Mouse (Mus musculus) embryonic facial prominence, embryonic 11.5 days (tissue): ENCODE results near the gene Il1rap. TPM values are rescaled to one million over a fixed set of nuclear protein-coding genes. Genes with fewer than 3 reads are reported as not detected.

ENCODE experiments used
- ATAC-seq: fragments of 200-750 bp; cut with Nextera tagmentation; replicated peaks from 2 replicates; pipeline ENCODE4 v1.8.0; 2017; ENCODE audit warnings: low read depth; ENCODE audit not compliant: insufficient number of reproducible peaks, low FRiP score, low TSS enrichment
- DNase-seq: peaks from one replicate; pipeline ENCODE4 v3.0.0-alpha.2; 2015; ENCODE audit warnings: low spot score
- H3K27ac ChIP-seq: fragments of 300-500 bp; sonication (generic); replicated peaks from 2 replicates; pipeline ENCODE4 v1.5.1; 2014; ENCODE audit warnings: mild to moderate bottlenecking, low read depth, low read length, control low read depth
- H3K27me3 ChIP-seq: fragments of 300-500 bp; sonication (generic); 2 replicates; pipeline ENCODE4 v1.6.1; 2014; ENCODE audit warnings: mild to moderate bottlenecking, low read length, moderate library complexity, mixed read lengths; ENCODE audit not compliant: control insufficient read depth, insufficient read depth
- H3K36me3 ChIP-seq: fragments of 300-500 bp; sonication (generic); replicated peaks from 2 replicates; pipeline ENCODE4 v1.6.1; 2014; ENCODE audit warnings: low read depth, mild to moderate bottlenecking, low read length, moderate library complexity, mixed read lengths; ENCODE audit not compliant: control insufficient read depth, insufficient read depth
- H3K4me1 ChIP-seq: fragments of 300-500 bp; sonication (generic); 2 replicates; pipeline ENCODE4 v1.6.1; 2014; ENCODE audit warnings: low read length, mixed read lengths; ENCODE audit not compliant: control insufficient read depth, insufficient read depth
- H3K4me2 ChIP-seq: fragments of 300-500 bp; sonication (generic); 2 replicates; pipeline ENCODE4 v1.6.1; 2014; ENCODE audit warnings: low read depth, mild to moderate bottlenecking, control low read depth, low read length, moderate library complexity
- H3K4me3 ChIP-seq: fragments of 300-500 bp; sonication (generic); 2 replicates; pipeline ENCODE4 v1.5.1; 2014; ENCODE audit warnings: low read depth, low read length, control low read depth
- H3K9ac ChIP-seq: fragments of 300-500 bp; sonication (generic); replicated peaks from 2 replicates; pipeline ENCODE4 v1.6.1; 2014; ENCODE audit warnings: mild to moderate bottlenecking, control low read depth, low read length
- H3K9me3 ChIP-seq: fragments of 300-500 bp; sonication (generic); replicated peaks from 2 replicates; pipeline ENCODE4 v1.6.1; 2016; ENCODE audit warnings: mild to moderate bottlenecking, low read length, inconsistent platforms, mixed read lengths; ENCODE audit not compliant: control insufficient read depth
- WGBS: fragments of 180-500 bp; shearing (Covaris S2); extraction: QIAGEN DNeasy Blood & Tissue Kit; methylation state at CpG from one replicate; pipeline ENCODE4 v1.1.7; 2014; 5-methylcytosine and 5-hydroxymethylcytosine counted together
- polyA plus RNA-seq: library from polyadenylated mRNA; unstranded; fragments of >200 nt; fragmentation: Nextera tagmentation; extraction: Ambion mirVana; gene quantifications from 2 replicates; pipeline ENCODE4 v1.2.1, GENCODE M21; 2014

Il1rap gene
- polyA plus RNA-seq, 1 experiment from 2014 or later: 5.1 TPM

GRCm38 (mm10) chr16:26626065-26626464, 44.6 kb downstream of the Il1rap start:
- no peaks in the 10 kb centered on the region for H3K4me1 ChIP-seq
- H3K27me3 ChIP-seq: no peaks in the 10 kb centered on the region
- no peaks in the 10 kb centered on the region for H3K9me3 ChIP-seq
- H3K36me3 ChIP-seq: no peaks in the 10 kb centered on the region
- H3K9ac ChIP-seq: no peak overlapping the region
- 65% methylated on average over 3 of the region's 3 CpGs for WGBS
- DNase-seq (no peak), ATAC-seq (no peak)
- H3K4me3 ChIP-seq: no peak overlapping the region
- H3K4me2 ChIP-seq: no peak overlapping the region
- no peak overlapping the region for H3K27ac ChIP-seq

- ATAC-seq: no peak
- WGBS: 66% methylated on average over 2 of the region's 2 CpGs
- DNase-seq: no peak
- H3K27me3 ChIP-seq: no peaks in the 10 kb centered on the region
- H3K4me3 ChIP-seq: no peak overlapping the region
- no peak overlapping the region for H3K27ac ChIP-seq
- no peak overlapping the region for H3K9ac ChIP-seq
- no peaks in the 10 kb centered on the region for H3K4me1 ChIP-seq
- no peak overlapping the region for H3K4me2 ChIP-seq
- H3K36me3 ChIP-seq: no peaks in the 10 kb centered on the region
- no peaks in the 10 kb centered on the region for H3K9me3 ChIP-seq
Observed at GRCm38 (mm10) chr16:26634800-26635199, 53.3 kb downstream of the Il1rap start.

- Histone ChIP-seq H3K4me1 (no peaks in the 10 kb centered on the region), H3K9ac (no peak overlapping the region), H3K9me3 (no peaks in the 10 kb centered on the region), H3K4me2 (no peak overlapping the region), H3K4me3 (no peak overlapping the region), H3K36me3 (no peaks in the 10 kb centered on the region), H3K27me3 (no peaks in the 10 kb centered on the region), H3K27ac (no peak overlapping the region)
- WGBS: 82% methylated on average over 6 of the region's 6 CpGs
- DNase-seq (no peak), ATAC-seq (no peak)
Observed at GRCm38 (mm10) chr16:26643077-26643476, 61.6 kb downstream of the Il1rap start.

GRCm38 (mm10) chr16:26646066-26646465, 64.6 kb downstream of the Il1rap start:
- ATAC-seq (no peak), DNase-seq (no peak)
- 80% methylated on average over 2 of the region's 2 CpGs for WGBS
- Histone ChIP-seq H3K4me1 (no peaks in the 10 kb centered on the region), H3K36me3 (no peaks in the 10 kb centered on the region), H3K9me3 (no peaks in the 10 kb centered on the region), H3K4me3 (no peak overlapping the region), H3K4me2 (no peak overlapping the region), H3K27ac (no peak overlapping the region), H3K27me3 (no peaks in the 10 kb centered on the region), H3K9ac (no peak overlapping the region)

GRCm38 (mm10) chr16:26647036-26647435, 65.5 kb downstream of the Il1rap start:
- H3K36me3 ChIP-seq: no peaks in the 10 kb centered on the region
- WGBS: 90% methylated on average over 1 of the region's 1 CpGs
- ATAC-seq: no peak

GRCm38 (mm10) chr16:26662722-26663436, 81.4 kb downstream of the Il1rap start:
- no peaks in the 10 kb centered on the region for H3K9me3 ChIP-seq
- no peak overlapping the region for H3K4me3 ChIP-seq
- WGBS: 72% methylated on average over 7 of the region's 7 CpGs
- no peaks in the 10 kb centered on the region for H3K4me1 ChIP-seq
- no peak overlapping the region for H3K9ac ChIP-seq
- ATAC-seq: no peak
- no peak for DNase-seq
- H3K27ac ChIP-seq: no peak overlapping the region
- no peak overlapping the region for H3K4me2 ChIP-seq
- no peaks in the 10 kb centered on the region for H3K36me3 ChIP-seq
- H3K27me3 ChIP-seq: no peaks in the 10 kb centered on the region

More at GRCm38 (mm10) chr16:26647036-26647435, 65.5 kb downstream of the Il1rap start:
- H3K4me3 ChIP-seq: no peak overlapping the region
- no peaks in the 10 kb centered on the region for H3K27me3 ChIP-seq
- H3K9me3 ChIP-seq: no peaks in the 10 kb centered on the region
- no peak overlapping the region for H3K4me2 ChIP-seq
- H3K4me1 ChIP-seq: no peaks in the 10 kb centered on the region
- no peak overlapping the region for H3K9ac ChIP-seq
- H3K27ac ChIP-seq: no peak overlapping the region
- no peak for DNase-seq

GRCm38 (mm10) chr16:26666401-26666800, 84.9 kb downstream of the Il1rap start:
- no peak overlapping the region for H3K9ac ChIP-seq
- no peak overlapping the region for H3K4me2 ChIP-seq
- ATAC-seq: no peak
- no peaks in the 10 kb centered on the region for H3K4me1 ChIP-seq
- no peaks in the 10 kb centered on the region for H3K27me3 ChIP-seq
- no peak for DNase-seq
- H3K4me3 ChIP-seq: no peak overlapping the region
- WGBS: 91% methylated on average over 2 of the region's 2 CpGs
- H3K27ac ChIP-seq: no peak overlapping the region
- H3K9me3 ChIP-seq: no peaks in the 10 kb centered on the region
- H3K36me3 ChIP-seq: no peaks in the 10 kb centered on the region

GRCm38 (mm10) chr16:26669081-26669480, 87.6 kb downstream of the Il1rap start:
- H3K4me3 ChIP-seq: no peak overlapping the region
- H3K36me3 ChIP-seq: no peaks in the 10 kb centered on the region
- no peak overlapping the region for H3K4me2 ChIP-seq
- H3K9ac ChIP-seq: no peak overlapping the region
- DNase-seq: no peak
- ATAC-seq: no peak
- no peaks in the 10 kb centered on the region for H3K27me3 ChIP-seq
- WGBS: 70% methylated on average over 2 of the region's 2 CpGs
- H3K4me1 ChIP-seq: no peaks in the 10 kb centered on the region
- no peak overlapping the region for H3K27ac ChIP-seq
- H3K9me3 ChIP-seq: no peaks in the 10 kb centered on the region
